Mouse (Mus musculus): ENCODE measurements around the gene Ipmk. TPM values are rescaled to one million over a fixed set of nuclear protein-coding genes. Genes with fewer than 3 reads are reported as not detected.

Ipmk gene
- total RNA-seq, 2 experiments from 2014 or later, result 38.3 to 39.9 TPM

- no peak for DNase-seq (ENCODE audit: extremely low spot score in 1 of 2, low spot score in 1 of 2)
Measured at GRCm38 (mm10) chr10:71339463-71339862, 8.1 kb upstream of the Ipmk start.

DNA sequence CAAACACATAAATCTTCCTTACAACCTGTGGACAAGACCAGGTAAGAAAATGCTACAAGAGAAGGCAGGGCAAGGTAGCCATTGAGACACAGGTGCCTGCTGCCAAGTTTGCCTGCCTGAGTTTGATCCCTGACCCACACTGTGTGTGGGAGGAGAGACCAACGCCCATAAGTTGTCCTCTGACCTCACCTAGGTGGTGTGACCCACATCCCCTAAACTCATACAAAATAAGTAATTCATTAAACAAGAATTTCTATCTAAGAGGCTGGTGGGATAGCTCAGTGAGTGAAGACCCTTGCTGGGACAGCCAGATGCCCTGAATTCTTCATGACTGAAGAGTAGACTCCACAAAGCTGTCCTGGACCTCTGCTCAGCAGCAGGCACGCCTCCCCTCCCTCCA lies 7.4 kb upstream of the Ipmk start:
- no peak for DNase-seq (ENCODE audit: extremely low spot score in 1 of 2, low spot score in 1 of 2)

GRCm38 (mm10) chr10:71341290-71341689 lies 6.3 kb upstream of the Ipmk start:
- DNase-seq (ENCODE audit: extremely low spot score in 1 of 2, low spot score in 1 of 2), result no peak

- no peak for DNase-seq (ENCODE audit: extremely low spot score in 1 of 2, low spot score in 1 of 2)
Measured at GRCm38 (mm10) chr10:71342030-71342805, 5.3 kb upstream of the Ipmk start.

- DNase-seq (ENCODE audit: extremely low spot score in 1 of 2, low spot score in 1 of 2), result no peak
Measured at GRCm38 (mm10) chr10:71343130-71343529, 4.4 kb upstream of the Ipmk start.

DNA sequence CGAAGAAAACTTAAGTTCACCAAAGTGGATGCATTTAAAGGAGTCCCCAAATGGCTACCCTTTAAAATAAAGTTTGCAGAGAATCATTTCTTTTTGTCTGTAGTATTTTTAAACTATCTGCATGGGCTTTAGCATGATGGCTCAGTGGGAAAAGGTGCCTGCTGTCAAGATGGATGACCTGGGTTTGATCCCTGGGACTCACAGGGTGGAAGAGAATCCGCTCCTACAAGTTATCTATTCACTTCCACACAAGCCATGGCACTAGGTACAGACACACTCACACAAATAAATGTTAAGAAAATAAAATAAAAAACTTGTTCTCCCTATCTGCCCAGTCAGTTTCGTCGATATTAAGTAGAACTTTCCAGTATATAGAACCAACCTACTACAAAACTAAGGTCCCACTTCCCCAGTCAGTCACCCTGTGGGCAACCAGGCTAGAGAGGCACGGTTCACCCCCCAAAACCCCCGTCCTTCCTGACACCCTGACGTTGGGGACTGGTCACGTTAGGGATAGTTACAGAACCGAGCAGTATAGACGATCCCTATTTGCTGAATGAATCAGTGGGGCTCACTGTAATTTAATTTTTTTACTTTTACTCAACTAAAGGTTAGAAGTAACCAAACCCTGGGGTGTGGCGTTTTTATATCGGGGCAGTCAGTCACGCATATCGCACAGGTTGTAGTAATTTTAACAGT lies 3.8 kb upstream of the Ipmk start:
- DNase-seq (ENCODE audit: extremely low spot score in 1 of 2, low spot score in 1 of 2), result no peak

DNA sequence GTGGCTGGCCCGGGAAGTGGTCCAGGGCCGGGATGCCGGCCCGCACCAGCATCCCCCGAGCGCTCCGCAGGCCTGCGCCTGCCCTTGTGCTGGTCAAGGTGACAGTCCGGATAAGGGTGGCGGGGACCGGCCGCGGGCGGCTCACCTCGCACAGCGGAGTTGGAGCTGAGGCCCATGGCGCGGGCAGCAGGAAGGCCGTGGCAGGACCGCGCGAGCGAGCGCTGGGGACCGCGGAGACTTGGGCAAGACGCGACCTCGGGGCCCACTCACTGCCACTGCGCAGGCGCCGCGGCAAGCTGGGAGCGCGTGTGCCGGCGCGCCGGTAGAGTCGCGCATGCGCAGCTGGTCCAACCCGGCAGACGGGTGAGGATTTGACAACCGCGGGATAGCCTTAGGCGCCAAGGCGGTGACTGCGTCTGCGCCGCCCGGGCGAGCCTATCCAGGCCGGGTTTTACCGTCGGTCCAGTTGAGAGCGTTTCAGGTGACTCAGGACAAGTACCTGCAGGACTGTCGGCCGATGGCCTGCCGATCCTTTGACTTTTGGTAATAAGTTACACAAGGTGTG lies 2.9 kb upstream of the Ipmk start, which contains the start of gene Cisd1:
Gene Cisd1, minus strand, starts transcription at position 376 of the 565 bp plus-strand sequence.
- DNase-seq (ENCODE audit: extremely low spot score in 1 of 2, low spot score in 1 of 2), result peak; percentile 86 to 89

DNA sequence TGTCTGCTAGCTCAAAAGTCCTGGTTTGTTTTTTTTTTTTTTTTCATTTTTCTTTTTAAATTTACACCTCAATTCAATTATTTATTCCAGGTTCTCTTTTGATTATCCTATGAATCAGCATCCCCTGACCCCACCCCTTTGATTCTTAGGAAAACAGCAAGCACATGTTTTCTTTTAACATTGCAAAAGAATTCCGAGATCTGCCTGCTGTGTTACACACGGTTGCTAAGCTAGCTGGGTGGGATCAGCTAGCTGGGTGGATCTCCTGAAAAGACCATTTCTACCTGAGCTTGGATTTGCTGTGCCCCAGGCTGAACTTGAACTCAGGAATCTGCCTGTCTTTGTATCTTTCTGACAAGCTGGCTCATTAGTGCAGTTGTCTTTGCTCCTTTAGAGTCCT lies 1.5 kb upstream of the Ipmk start:
- no peak for DNase-seq (ENCODE audit: extremely low spot score in 1 of 2, low spot score in 1 of 2)

DNA sequence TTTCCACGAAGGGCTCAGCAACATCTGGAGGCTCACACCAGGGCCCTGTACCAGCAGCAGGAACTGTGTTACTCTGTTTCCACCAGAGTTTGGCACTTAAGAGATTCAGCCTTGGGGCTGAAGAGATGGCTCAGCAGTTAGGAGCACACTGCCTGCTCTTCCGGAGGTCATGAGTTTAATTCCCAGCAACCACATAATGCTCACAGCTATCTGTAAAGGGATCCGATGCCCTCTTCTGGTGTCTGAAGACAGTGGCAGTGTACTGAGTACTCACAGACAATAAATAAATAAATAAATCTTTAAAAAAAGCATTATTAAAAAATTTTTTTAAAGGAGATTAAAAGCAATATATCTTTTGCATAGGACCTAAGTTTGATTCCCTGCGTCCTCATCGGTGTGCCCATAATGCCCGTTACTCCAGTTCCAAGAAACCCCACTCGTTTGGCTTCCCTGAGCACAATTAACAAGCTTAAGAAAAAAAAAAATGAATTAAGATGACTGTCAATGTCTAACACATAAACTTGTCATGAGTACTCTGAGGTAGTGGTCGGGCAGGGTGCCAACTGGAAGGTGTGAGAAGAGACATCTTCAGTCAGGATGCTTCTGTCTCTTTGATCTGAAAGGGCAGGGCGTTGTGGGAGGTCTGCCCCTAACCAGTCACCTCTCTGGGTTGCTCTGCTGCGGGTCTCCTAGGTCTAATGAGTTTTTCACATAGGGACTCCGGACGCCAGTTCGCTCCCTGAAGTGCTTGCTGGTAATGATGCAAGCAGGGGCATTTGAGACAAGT lies 648 bp upstream of the Ipmk start:
- DNase-seq (ENCODE audit: extremely low spot score in 1 of 2, low spot score in 1 of 2), result peak in 1 of 2 experiments; percentile 55

DNA sequence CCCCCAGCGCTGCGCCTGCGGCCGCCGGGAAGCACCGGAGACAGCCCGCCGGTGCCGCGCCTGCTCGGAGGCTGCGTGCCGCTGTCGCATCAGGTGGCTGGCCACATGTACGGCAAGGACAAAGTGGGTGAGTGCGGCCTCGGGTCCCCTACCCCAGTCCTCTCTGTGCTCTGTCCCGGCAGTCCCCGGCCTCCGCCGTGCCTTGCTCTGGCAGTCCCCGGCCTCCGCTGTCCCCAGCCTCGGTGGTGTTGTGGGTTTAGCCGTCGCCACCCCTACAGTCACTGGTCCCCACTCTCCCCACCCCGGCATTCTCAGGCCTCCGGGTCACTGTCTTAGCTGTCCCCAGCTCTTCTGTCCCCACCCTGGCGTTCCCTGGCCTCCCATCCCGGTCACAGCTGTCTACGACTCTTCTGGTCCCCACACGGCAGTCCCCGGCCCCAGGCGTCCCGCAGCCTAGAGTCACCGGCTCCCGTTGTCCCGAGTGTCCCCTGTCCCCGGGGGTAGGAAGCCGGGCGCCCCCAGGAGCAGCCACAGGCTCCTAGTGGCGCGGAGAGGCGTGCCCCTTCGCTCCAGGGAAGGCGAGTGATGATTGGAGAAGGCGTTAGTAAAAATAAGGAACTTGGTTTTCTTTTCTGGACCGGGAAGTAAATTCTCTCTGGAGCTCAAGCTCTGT lies 537 bp downstream of the Ipmk start:
- DNase-seq (ENCODE audit: extremely low spot score in 1 of 2, low spot score in 1 of 2), result peak in 1 of 2 experiments; percentile 56

DNA sequence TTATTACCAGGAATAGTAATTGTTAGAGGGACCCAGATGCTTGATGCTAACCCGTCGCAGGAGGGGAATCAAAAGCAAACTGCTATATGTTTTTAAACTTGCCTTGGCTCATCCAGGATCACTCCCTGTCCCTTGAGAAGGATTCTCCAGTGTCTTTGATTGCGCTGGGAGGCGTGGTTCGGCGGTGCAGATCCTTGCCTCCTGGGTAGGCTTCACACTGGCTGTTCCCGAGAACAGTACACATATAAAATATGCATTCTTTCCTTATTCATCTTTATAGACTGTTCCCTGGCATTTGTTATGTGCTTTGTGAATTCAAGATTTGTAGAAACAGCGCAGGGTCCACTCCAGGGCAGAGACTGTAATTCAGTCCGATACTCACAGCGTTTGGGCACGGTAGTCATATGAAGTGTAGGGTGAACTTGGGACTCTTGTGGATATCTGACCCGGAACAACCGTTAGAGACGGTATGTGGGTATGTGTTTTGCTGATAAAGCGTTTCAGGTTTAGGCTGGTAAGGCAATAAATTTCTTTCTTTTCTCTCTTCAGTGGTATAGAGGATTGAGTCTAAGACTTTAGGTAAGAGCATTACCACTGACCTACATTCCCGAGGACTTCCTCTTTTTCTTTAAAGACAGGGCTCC lies 1.2 kb downstream of the Ipmk start:
- DNase-seq (ENCODE audit: extremely low spot score in 1 of 2, low spot score in 1 of 2), result no peak

DNA sequence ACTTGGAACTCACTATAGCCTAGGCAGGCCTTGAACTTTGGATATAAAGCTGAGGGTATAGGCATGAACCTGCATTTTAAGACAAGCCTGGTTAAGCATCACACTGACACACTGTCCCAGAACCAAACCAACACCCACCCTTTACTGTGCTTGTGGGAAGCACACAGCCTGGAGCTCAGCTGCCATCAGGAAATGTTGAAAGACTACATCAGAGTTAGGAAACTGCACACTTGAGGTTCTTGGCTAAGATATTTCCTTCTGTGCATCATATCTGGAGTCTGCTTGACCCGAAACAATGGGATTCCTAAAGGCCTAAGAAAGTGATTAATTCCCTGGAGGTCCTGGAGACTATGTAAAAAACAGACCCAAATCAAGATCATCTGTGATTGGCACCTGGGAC lies 1.7 kb downstream of the Ipmk start:
- DNase-seq (ENCODE audit: extremely low spot score in 1 of 2, low spot score in 1 of 2), result no peak

GRCm38 (mm10) chr10:71351301-71351700 lies 3.7 kb downstream of the Ipmk start:
- no peak for DNase-seq (ENCODE audit: extremely low spot score in 1 of 2, low spot score in 1 of 2)

DNA sequence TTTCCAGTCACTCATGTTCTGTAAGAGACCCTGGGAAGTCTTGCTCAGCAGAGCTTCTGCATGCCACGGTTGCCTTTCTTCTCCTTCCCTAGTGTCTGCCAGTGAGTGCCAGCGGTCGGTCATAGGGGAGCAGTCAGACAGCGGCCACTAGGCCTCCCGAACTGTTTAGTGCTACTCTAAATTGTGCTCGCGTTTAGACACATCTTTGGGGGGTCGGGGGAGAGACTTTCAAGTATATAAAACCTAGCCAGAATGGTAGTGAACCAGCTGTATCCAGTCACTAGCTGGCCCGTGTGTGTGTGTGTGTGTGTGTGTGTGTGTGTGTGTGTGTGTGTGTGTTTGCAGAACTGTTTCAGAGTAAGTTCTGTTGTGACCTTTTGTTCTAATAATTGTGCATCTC lies 6.3 kb downstream of the Ipmk start:
- DNase-seq (ENCODE audit: extremely low spot score in 1 of 2, low spot score in 1 of 2), result no peak

DNA sequence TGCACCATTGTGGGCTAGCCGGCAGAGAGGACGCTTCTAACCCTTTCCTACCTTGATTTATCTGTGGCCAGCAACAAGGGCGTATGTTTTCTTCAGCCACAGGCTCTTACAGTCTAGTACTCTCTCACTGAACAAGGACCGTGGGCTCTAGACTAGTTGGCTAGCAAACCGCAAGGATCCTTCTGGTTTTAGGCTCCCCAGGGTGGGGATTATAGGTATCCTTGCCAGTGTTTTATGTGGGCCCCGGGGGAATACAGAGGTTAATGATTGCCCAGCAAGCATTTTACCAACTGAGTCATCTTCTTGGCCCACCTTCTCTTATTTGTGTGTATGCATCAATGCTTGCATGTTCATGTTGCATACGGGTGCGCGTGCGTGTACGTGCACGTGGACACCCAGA lies 7.4 kb downstream of the Ipmk start:
- no peak for DNase-seq (ENCODE audit: extremely low spot score in 1 of 2, low spot score in 1 of 2)

DNA sequence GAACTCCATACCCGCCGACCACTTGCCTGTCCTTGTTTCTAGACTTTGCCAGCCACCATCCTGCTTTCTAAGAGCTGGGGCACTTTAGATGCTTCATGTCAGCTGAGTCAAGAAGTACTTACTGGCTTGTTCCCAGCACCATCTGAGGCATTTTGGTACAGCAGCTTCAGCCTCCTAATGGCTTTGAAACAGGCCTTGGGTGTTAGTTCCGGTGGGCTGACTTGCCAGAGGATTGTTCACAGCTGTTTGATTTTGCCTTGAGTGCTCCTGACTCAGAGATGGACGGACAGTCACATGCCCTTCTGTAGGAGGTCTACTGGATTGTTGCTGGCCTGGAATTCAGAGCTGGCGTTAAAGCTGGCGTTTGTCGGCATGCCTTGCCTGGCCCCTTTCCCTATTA lies 13.5 kb downstream of the Ipmk start:
- DNase-seq (ENCODE audit: extremely low spot score in 1 of 2, low spot score in 1 of 2), result no peak

DNA sequence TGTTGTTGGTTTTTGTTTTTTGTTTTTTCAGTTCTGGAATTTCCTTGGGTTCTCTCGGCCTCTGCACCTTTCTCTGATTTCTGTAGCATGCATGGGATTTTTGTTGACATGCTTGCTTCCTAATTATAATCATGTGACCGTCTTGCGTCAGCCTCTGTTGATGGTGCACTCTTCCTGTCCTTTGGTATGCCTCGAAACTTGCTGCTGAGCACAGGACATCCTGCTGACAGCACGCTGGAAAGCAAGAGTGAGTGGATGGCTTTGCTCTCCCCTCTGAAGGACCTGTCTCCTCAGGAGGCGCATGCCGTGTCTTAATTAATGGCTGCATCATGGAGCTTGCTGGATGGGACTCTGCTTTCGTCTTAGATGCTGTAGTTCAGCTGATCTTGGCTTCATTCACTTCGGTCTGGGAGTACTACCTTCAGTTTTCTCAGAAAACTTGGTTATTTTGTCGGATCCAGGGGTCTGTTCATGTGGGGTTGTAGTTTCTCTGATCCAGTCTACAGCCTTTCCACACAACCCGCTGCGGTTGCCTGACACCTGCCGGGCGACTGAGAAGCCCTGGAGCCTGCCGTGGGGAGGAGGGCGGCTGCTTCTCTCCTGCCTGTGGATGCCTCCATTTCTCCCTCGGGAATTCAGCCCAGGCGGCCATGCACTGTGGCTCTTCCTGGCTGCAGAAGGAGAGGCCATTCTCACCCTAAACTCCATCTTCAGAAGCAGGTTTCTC lies 14.4 kb downstream of the Ipmk start:
- DNase-seq (ENCODE audit: extremely low spot score in 1 of 2, low spot score in 1 of 2), result no peak

DNA sequence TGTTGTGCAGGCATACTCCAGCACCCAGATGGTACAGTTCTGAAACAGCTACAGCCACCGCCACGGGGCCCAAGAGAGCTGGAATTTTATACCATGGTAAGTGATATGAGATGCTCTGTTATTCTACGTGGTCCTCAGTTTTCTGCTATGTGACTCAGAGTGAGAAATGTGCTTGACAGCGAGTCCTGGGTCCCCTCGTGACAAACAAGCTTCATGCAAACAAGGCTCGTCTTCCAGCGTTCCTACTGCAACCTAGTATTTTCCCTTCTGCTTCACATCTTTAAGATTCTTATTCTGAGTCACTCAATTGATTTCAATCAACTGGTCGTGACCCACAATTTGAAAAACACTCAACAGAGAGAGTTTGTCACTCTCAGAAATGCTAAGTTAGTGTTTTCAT lies 15.9 kb downstream of the Ipmk start:
- DNase-seq (ENCODE audit: extremely low spot score in 1 of 2, low spot score in 1 of 2), result no peak

DNA sequence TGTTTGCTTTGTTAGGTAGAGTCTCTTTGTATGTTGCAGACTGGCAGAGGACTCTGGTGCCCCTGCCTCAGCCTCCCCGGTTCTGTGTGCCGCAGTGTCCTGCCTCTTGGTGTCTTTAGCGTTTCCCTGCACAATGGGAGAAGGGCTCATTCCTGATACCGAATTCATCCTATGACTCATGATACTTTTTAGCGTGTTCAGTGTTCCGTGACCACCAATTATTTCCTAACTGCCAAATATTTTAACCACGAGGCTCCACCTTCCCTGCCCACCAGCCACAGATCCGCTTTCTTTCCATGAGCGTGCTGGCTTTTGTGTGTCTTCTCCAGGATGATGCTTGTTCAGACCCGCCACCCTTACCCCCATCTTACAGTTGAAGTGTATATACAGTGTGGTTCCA lies 16.3 kb downstream of the Ipmk start:
- DNase-seq (ENCODE audit: extremely low spot score in 1 of 2, low spot score in 1 of 2), result no peak

All from layer of hippocampus, postnatal 25 days (tissue).